ENCODE assay signal across 8 mouse cellular contexts in genomic region chr19:59321990-59322389, GRCm38 (mm10). TPM values are rescaled to one million over a fixed set of nuclear protein-coding genes. Genes with fewer than 3 reads are reported as not detected.
DNase-seq lines count a peak whose midpoint lies in the region; ATAC-seq and TF ChIP-seq lines count a peak whose summit lies in the region.

Gene Rps12-ps3, plus strand, starts transcription at chr19:59322290.

- peaks cover 3% of the 10 kb centered on the region; the same call in 1 of the 2 replicates for H3K4me1 ChIP-seq in heart, embryonic 10.5 days
- H3K4me1 ChIP-seq in spleen, adult 2 months (ENCODE audit: control insufficient read depth, insufficient read depth, insufficient read length), result no peaks in the 10 kb centered on the region
- no peaks in the 10 kb centered on the region; a peak in 1 of 4 replicates for H3K4me1 ChIP-seq in liver, embryonic 14.5 days (replicated peaks; ENCODE audit: control insufficient read depth in 2 of 2, insufficient read depth in 2 of 2, low read length in 1 of 2)

- no peak within 1 kb of the TSS for H3K27ac ChIP-seq in heart, embryonic 10.5 days
- H3K27ac ChIP-seq in spleen, adult 2 months (ENCODE audit: insufficient read depth, low read length), result no peak within 1 kb of the TSS
- no peak within 1 kb of the TSS for H3K27ac ChIP-seq in liver, embryonic 14.5 days

- H3K4me3 ChIP-seq in heart, embryonic 10.5 days, result no peak within 1 kb of the TSS
- H3K4me3 ChIP-seq in spleen, adult 2 months (ENCODE audit: extremely low read depth, insufficient read depth, insufficient read length), result no peak within 1 kb of the TSS
- no peak within 1 kb of the TSS for H3K4me3 ChIP-seq in liver, embryonic 14.5 days (ENCODE audit: insufficient read depth in 1 of 2, low read depth in 2 of 2, low read length in 2 of 2)

- TF ChIP-seq CTCF in spleen, adult 2 months (IDR thresholded peaks at IDR 0.05; ENCODE audit: extremely low read depth, insufficient read depth, insufficient read length, insufficient replicate concordance), result no peak
- no peak for TF ChIP-seq CTCF in liver, embryonic 14.5 days (IDR thresholded peaks at IDR 0.05; ENCODE audit: low read depth)

- H3K4me2 ChIP-seq in liver, embryonic 14.5 days (ENCODE audit: low read depth), result no peak within 1 kb of the TSS

- WGBS in heart, embryonic 10.5 days, result 94% methylated on average over 13 of the region's 14 CpGs
- 97% methylated on average over 10 of the region's 14 CpGs for WGBS in spleen, adult 2 months
- 94% methylated on average over 13 of the region's 14 CpGs for WGBS in liver, embryonic 14.5 days (ENCODE audit: insufficient replicate concordance)

- no peak for TF ChIP-seq POLR2A in spleen, adult 2 months (IDR thresholded peaks at IDR 0.05; ENCODE audit: low read depth, low read length)

- ATAC-seq in liver, embryonic 14.5 days (ENCODE audit: insufficient read depth), result no peak

- H3K27me3 ChIP-seq in heart, embryonic 10.5 days (ENCODE audit: insufficient read depth, poor library complexity, severe bottlenecking), result no peaks in the 10 kb centered on the region
- H3K27me3 ChIP-seq in spleen, adult 2 months (ENCODE audit: control insufficient read depth, insufficient read depth, low read length), result no peaks in the 10 kb centered on the region
- H3K27me3 ChIP-seq in liver, embryonic 14.5 days (ENCODE audit: control insufficient read depth, insufficient read depth, low read length), result no peaks in the 10 kb centered on the region

- no peaks in the 10 kb centered on the region for H3K9me3 ChIP-seq in heart, embryonic 10.5 days
- no peaks in the 10 kb centered on the region for H3K9me3 ChIP-seq in liver, embryonic 14.5 days (ENCODE audit: control insufficient read depth, low read length)

- DNase-seq in heart, adult 18-20 months, result no peak
- DNase-seq in heart, embryonic 10.5 days (ENCODE audit: low spot score), result no peak
- DNase-seq in spleen, adult 2 months (ENCODE audit: low read depth in 1 of 2, low spot score in 2 of 2), result no peak
- no peak for DNase-seq in spleen, postnatal 14 days (ENCODE audit: low spot score in 2 of 2)
- no peak for DNase-seq in heart, postnatal 14 days
- no peak for DNase-seq in liver, embryonic 14.5 days (ENCODE audit: low read depth in 3 of 3, low spot score in 3 of 3)
- DNase-seq in ovary, adult 18-20 months (ENCODE audit: low spot score), result no peak
- DNase-seq in spleen, postnatal 36 days (ENCODE audit: low spot score in 2 of 2), result no peak

- no peak within 1 kb of the TSS for H3K9ac ChIP-seq in liver, embryonic 14.5 days (replicated peaks)

- intact Hi-C loops in heart, postnatal 14 days (cut with DNase I), result no loop called here

- peaks cover 8% of the 10 kb centered on the region; the same call in 1 of the 2 replicates for H3K36me3 ChIP-seq in heart, embryonic 10.5 days
- peaks cover 3% of the 10 kb centered on the region; the same call in 1 of the 2 replicates for H3K36me3 ChIP-seq in spleen, adult 2 months (ENCODE audit: control insufficient read depth, insufficient read depth, low read length)
- H3K36me3 ChIP-seq in liver, embryonic 14.5 days (replicated peaks; ENCODE audit: control insufficient read depth, insufficient read depth, low read depth), result peaks cover 8% of the 10 kb centered on the region

- TF ChIP-seq EP300 in liver, embryonic 14.5 days (IDR thresholded peaks at IDR 0.05; ENCODE audit: low read depth), result no peak

RNA-seq across cellular contexts. Expression of gene Rps12-ps3, which starts in this region (rescaled TPM):
- 100 to 1,000 TPM; 287 to 324 TPM for total RNA-seq in heart, adult 18-20 months (2021)
- polyA plus RNA-seq in heart, embryonic 10.5 days (2016; fragmentation: Nextera tagmentation; extraction: Ambion mirVana), result 7.2 and 8.9 TPM in 2 replicates
- polyA plus RNA-seq in spleen, adult 2 months (2012; rRNA removed), result 4,176 and 4,457 TPM in 2 replicates
- total RNA-seq in heart, postnatal 14 days (2021), result 100 to 1,000 TPM; 264 to 277 TPM
- 113 and 165 TPM in 2 replicates for polyA plus RNA-seq in liver, embryonic 14.5 days (2012; rRNA removed)
- 31.8 and 35.3 TPM in 2 replicates for polyA plus RNA-seq in liver, embryonic 14.5 days (2014; fragmentation: Nextera tagmentation; extraction: Ambion mirVana)

Comparison
In these comparisons a context has a peak if more than half of its experiments do, and no peak if none do; other contexts are left out.
1. RNA of gene Rps12-ps3 (polyA plus RNA-seq): 4,176 to 4,457 TPM in spleen, adult 2 months; 31.8 to 165 TPM in liver, embryonic 14.5 days and 7.2 to 8.9 TPM in heart, embryonic 10.5 days; every median in the first group is over 10 times any median in the second.